Mouse (Mus musculus): Measurements from ENCODE around the gene Psmd1. TPM values are rescaled to one million over a fixed set of nuclear protein-coding genes. Genes with fewer than 3 reads are reported as not detected.

Gene Psmd1
- polyA plus RNA-seq, 1 experiment from 2014 or later, result 200 TPM

- no peaks in the 10 kb centered on the region for H3K36me3 ChIP-seq (ENCODE audit: insufficient read depth)
- H3K4me1 ChIP-seq (ENCODE audit: insufficient read depth), result no peaks in the 10 kb centered on the region
- H3K27ac ChIP-seq (ENCODE audit: low read depth), result no peak overlapping the region
- H3K9ac ChIP-seq, result no peak overlapping the region
- no peaks in the 10 kb centered on the region for H3K27me3 ChIP-seq (ENCODE audit: insufficient read depth, low read length)
- no peak overlapping the region for H3K4me3 ChIP-seq (ENCODE audit: low read depth, low read length)
- no peak for DNase-seq
- H3K9me3 ChIP-seq (ENCODE audit: low read depth, low read length), result peaks cover 4% of the 10 kb centered on the region; the same call in 1 of the 2 replicates
- no peak for TF ChIP-seq CTCF (IDR thresholded peaks at IDR 0.05; ENCODE audit: low read depth)
- 44% methylated on average over 3 of the region's 3 CpGs for WGBS
- no peak for ATAC-seq (ENCODE audit: insufficient read depth)
- no peak overlapping the region for H3K4me2 ChIP-seq
Measured at GRCm38 (mm10) chr1:86038191-86038951, 25.8 kb upstream of the Psmd1 start.

- ATAC-seq (ENCODE audit: insufficient read depth) (no peak), DNase-seq (peak; percentile 47)
- H3K9ac ChIP-seq, result no peak overlapping the region
- H3K4me2 ChIP-seq, result no peak overlapping the region
- H3K4me3 ChIP-seq (ENCODE audit: low read depth, low read length), result no peak overlapping the region
- WGBS, result 56% methylated on average over 4 of the region's 4 CpGs
- no peaks in the 10 kb centered on the region for H3K4me1 ChIP-seq (ENCODE audit: insufficient read depth)
- H3K36me3 ChIP-seq (ENCODE audit: insufficient read depth), result no peaks in the 10 kb centered on the region
- peaks cover 10% of the 10 kb centered on the region for H3K27me3 ChIP-seq (ENCODE audit: insufficient read depth, low read length)
- H3K27ac ChIP-seq (ENCODE audit: low read depth), result no peak overlapping the region
- TF ChIP-seq CTCF (IDR thresholded peaks at IDR 0.05; ENCODE audit: low read depth), result no peak
- H3K9me3 ChIP-seq (ENCODE audit: low read depth, low read length), result peaks cover 4% of the 10 kb centered on the region; the same call in 1 of the 2 replicates
Measured at GRCm38 (mm10) chr1:86040131-86040530, 24.1 kb upstream of the Psmd1 start.

- no peak for TF ChIP-seq CTCF (IDR thresholded peaks at IDR 0.05; ENCODE audit: low read depth)
Measured at GRCm38 (mm10) chr1:86040817-86041216, 23.4 kb upstream of the Psmd1 start.

GRCm38 (mm10) chr1:86045056-86045455, 19.1 kb upstream of the Psmd1 start:
- Histone ChIP-seq H3K4me1 (ENCODE audit: insufficient read depth) (0 out of 2 replicates have a peak, but pooled peaks cover 3% of the 10 kb centered on the region), H3K4me2 (no peak overlapping the region), H3K4me3 (ENCODE audit: low read depth, low read length) (no peak overlapping the region), H3K27me3 (ENCODE audit: insufficient read depth, low read length) (peaks cover 45% of the 10 kb centered on the region), H3K36me3 (ENCODE audit: insufficient read depth) (no peaks in the 10 kb centered on the region), H3K27ac (ENCODE audit: low read depth) (no peak overlapping the region), H3K9me3 (ENCODE audit: low read depth, low read length) (peaks cover 4% of the 10 kb centered on the region; the same call in 1 of the 2 replicates), H3K9ac (no peak overlapping the region)
- TF ChIP-seq CTCF (IDR thresholded peaks at IDR 0.05; ENCODE audit: low read depth), result no peak
- 53% methylated on average over 4 of the region's 4 CpGs for WGBS
- no peak for DNase-seq
- no peak for ATAC-seq (ENCODE audit: insufficient read depth)

More at GRCm38 (mm10) chr1:86040817-86041216, 23.4 kb upstream of the Psmd1 start:
- H3K4me3 ChIP-seq (ENCODE audit: low read depth, low read length), result no peak overlapping the region
- H3K9ac ChIP-seq, result no peak overlapping the region
- H3K4me1 ChIP-seq (ENCODE audit: insufficient read depth), result no peaks in the 10 kb centered on the region
- whole genome bisulfite sequencing, result 85% methylated on average over 3 of the region's 3 CpGs
- no peaks in the 10 kb centered on the region for H3K36me3 ChIP-seq (ENCODE audit: insufficient read depth)
- no peak for ATAC-seq (ENCODE audit: insufficient read depth)
- H3K27ac ChIP-seq (ENCODE audit: low read depth), result no peak overlapping the region
- H3K27me3 ChIP-seq (ENCODE audit: insufficient read depth, low read length), result peaks cover 17% of the 10 kb centered on the region
- DNase-seq, result no peak
- no peak overlapping the region for H3K4me2 ChIP-seq
- peaks cover 4% of the 10 kb centered on the region; the same call in 1 of the 2 replicates for H3K9me3 ChIP-seq (ENCODE audit: low read depth, low read length)

GRCm38 (mm10) chr1:86045848-86046805, 18.1 kb upstream of the Psmd1 start, which contains the start of gene 2810459M11Rik:
Gene 2810459M11Rik (plus strand): TSS chr1:86045863.
- peaks cover 4% of the 10 kb centered on the region; the same call in 1 of the 2 replicates for H3K9me3 ChIP-seq (ENCODE audit: low read depth, low read length)
- no peak for TF ChIP-seq CTCF (IDR thresholded peaks at IDR 0.05; ENCODE audit: low read depth)
- ATAC-seq (ENCODE audit: insufficient read depth) (peak; percentile 65), DNase-seq (peak; percentile 63)
- under 1% methylated on average over 110 of the region's 110 CpGs for WGBS
- H3K27me3 ChIP-seq (ENCODE audit: insufficient read depth, low read length), result peaks cover 45% of the 10 kb centered on the region
- peak within 1 kb of the TSS; percentile 51 for H3K4me3 ChIP-seq (ENCODE audit: low read depth, low read length)
- H3K4me2 ChIP-seq, result peak within 1 kb of the TSS; percentile 95
- H3K27ac ChIP-seq (ENCODE audit: low read depth), result no peak within 1 kb of the TSS
- H3K9ac ChIP-seq, result peak within 1 kb of the TSS; percentile 50
- H3K36me3 ChIP-seq (ENCODE audit: insufficient read depth), result no peaks in the 10 kb centered on the region
- H3K4me1 ChIP-seq (ENCODE audit: insufficient read depth), result 0 out of 2 replicates have a peak, but pooled peaks cover 3% of the 10 kb centered on the region

GRCm38 (mm10) chr1:86046833-86047563, 17.2 kb upstream of the Psmd1 start:
- no peak for DNase-seq
- Histone ChIP-seq H3K27ac (ENCODE audit: low read depth) (no peak overlapping the region), H3K9me3 (ENCODE audit: low read depth, low read length) (no peaks in the 10 kb centered on the region), H3K27me3 (ENCODE audit: insufficient read depth, low read length) (peaks cover 45% of the 10 kb centered on the region), H3K9ac (no peak overlapping the region), H3K4me2 (peak overlapping the region; percentile 95), H3K4me1 (ENCODE audit: insufficient read depth) (0 out of 2 replicates have a peak, but pooled peaks cover 3% of the 10 kb centered on the region), H3K36me3 (ENCODE audit: insufficient read depth) (no peaks in the 10 kb centered on the region), H3K4me3 (ENCODE audit: low read depth, low read length) (peak overlapping the region; percentile 51)
- no peak for TF ChIP-seq CTCF (IDR thresholded peaks at IDR 0.05; ENCODE audit: low read depth)
- no peak for ATAC-seq (ENCODE audit: insufficient read depth)
- WGBS, result 7% methylated on average over 24 of the region's 24 CpGs

Data from lung, embryonic 14.5 days (tissue).